Mouse (Mus musculus): ENCODE data around the gene Enpp1.

DNA sequence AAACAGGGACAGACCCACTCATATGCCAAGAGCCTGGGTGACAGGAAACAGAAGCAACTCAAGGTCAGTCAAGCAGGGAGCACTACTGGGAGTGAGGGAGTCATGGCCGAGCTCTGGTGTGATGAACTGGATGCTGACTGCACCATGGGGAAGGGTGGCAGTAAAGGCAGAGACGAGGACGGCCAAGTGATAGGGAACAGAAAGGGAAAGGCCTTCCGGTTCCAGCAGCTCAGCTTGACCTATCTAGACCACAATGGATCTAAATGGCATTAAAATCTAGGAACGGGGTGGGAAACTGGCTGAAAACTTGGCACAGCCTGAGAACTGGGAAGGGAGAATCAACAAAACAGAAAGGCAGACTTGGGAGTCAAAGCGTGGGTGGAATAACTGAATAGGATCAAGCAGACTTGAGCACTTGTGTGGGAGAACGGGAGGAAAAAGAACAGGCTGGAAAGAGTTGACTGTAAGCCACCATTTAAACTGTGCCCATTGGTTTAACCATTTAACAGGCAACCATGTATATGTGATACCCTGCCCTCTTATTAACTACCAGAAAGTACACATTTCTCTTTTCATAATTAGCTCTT, 29.3 kb downstream of the Enpp1 start:
- no peak for TF ChIP-seq MYB (IDR thresholded peaks at IDR 0.05; ENCODE audit: low read depth, low read length)
- no peak for TF ChIP-seq E2F4 (IDR thresholded peaks at IDR 0.05; ENCODE audit: borderline replicate concordance, low read depth, low read length)
- no peak for TF ChIP-seq MYC (IDR thresholded peaks at IDR 0.05; ENCODE audit: low read depth, low read length)
- no peak for TF ChIP-seq SIN3A (IDR thresholded peaks at IDR 0.05; ENCODE audit: low read length)

Data from MEL (cell line).